Mouse (Mus musculus) heart, adult 2 months (tissue): ENCODE results near the gene Tmx2. TPM values are rescaled to one million over a fixed set of nuclear protein-coding genes. Genes with fewer than 3 reads are reported as not detected.
"Not testable (repeated sequence)": the region's sequence is repeated elsewhere in the genome, so short reads cannot be mapped to it uniquely, and the experiment has no call there.

Experiments
- DNase-seq, 2 experiments: peaks; one replicate each; pipeline ENCODE4 v3.0.0; 2021
- H3K27ac ChIP-seq: fragments of 200-600 bp; 2 replicates; pipeline ENCODE4 v1.8.1; 2022
- H3K27me3 ChIP-seq: fragments of 200-500 bp; 2 replicates; pipeline ENCODE4 v1.6.1; 2012; ENCODE audit warnings: mild to moderate bottlenecking, low read length, inconsistent platforms, mixed read lengths; ENCODE audit not compliant: control insufficient read depth, insufficient read depth
- H3K36me3 ChIP-seq: fragments of 200-500 bp; 2 replicates; pipeline ENCODE4 v1.6.1; 2012; ENCODE audit warnings: low read length, inconsistent platforms; ENCODE audit not compliant: control insufficient read depth, insufficient read depth
- H3K4me1 ChIP-seq: fragments of 200-500 bp; 2 replicates; pipeline ENCODE4 v1.6.1; 2011; ENCODE audit warnings: low read length; ENCODE audit not compliant: control insufficient read depth, insufficient read depth
- H3K4me3 ChIP-seq: fragments of 200-600 bp; 2 replicates; pipeline ENCODE4 v1.8.1; 2022
- H3K79me2 ChIP-seq: fragments of 200-500 bp; replicated peaks from 2 replicates; pipeline ENCODE4 v1.6.1; 2012; ENCODE audit warnings: mild to moderate bottlenecking, inconsistent platforms, low read length, moderate library complexity, mixed read lengths; ENCODE audit not compliant: control insufficient read depth, insufficient read depth
- H3K9ac ChIP-seq: fragments of 200-500 bp; 2 replicates; pipeline ENCODE4 v1.6.1; 2012; ENCODE audit warnings: low read depth, mild to moderate bottlenecking, control low read depth, inconsistent platforms, low read length, mixed read lengths
- CTCF ChIP-seq: fragments of 200-600 bp; IDR thresholded peaks from 2 replicates; pipeline ENCODE4 v1.8.1; 2022; ENCODE audit warnings: antibody characterized with exemption, mild to moderate bottlenecking, moderate library complexity
- EP300 ChIP-seq: fragments of 200-500 bp; IDR thresholded peaks from 2 replicates; pipeline ENCODE4 v1.6.1; 2011; ENCODE audit warnings: low read depth, low read length, control low read depth; ENCODE audit not compliant: insufficient read depth
- POLR2A ChIP-seq: fragments of 200-500 bp; IDR thresholded peaks from 2 replicates; pipeline ENCODE4 v1.6.1; 2011; ENCODE audit warnings: mild to moderate bottlenecking, low read depth, low read length, control low read depth; ENCODE audit not compliant: insufficient read depth
- WGBS: fragments of 180-500 bp; shearing (Covaris S2); methylation state at CpG from one replicate; pipeline ENCODE4 v1.1.7; 2018; 5-methylcytosine and 5-hydroxymethylcytosine counted together
- intact Hi-C: fragments of 180-260 bp; cut with DNase I; formaldehyde crosslinking; loops from one replicate; pipeline ENCODE4 v1.15.1; 2025
- polyA plus RNA-seq: library from polyadenylated mRNA; depleted of rRNA; stranded (reverse); fragments of >200 nt; gene quantifications from 2 replicates; pipeline ENCODE4 v1.2.3, GENCODE M21; 2012
- total RNA-seq, 2 experiments: library from RNA; stranded (reverse); gene quantifications; 2 replicates each; pipeline ENCODE4 v1.2.3; 2021

Tmx2 gene
- total and polyA plus RNA-seq, 3 experiments: 105 to 148 (median 115) TPM

DNA sequence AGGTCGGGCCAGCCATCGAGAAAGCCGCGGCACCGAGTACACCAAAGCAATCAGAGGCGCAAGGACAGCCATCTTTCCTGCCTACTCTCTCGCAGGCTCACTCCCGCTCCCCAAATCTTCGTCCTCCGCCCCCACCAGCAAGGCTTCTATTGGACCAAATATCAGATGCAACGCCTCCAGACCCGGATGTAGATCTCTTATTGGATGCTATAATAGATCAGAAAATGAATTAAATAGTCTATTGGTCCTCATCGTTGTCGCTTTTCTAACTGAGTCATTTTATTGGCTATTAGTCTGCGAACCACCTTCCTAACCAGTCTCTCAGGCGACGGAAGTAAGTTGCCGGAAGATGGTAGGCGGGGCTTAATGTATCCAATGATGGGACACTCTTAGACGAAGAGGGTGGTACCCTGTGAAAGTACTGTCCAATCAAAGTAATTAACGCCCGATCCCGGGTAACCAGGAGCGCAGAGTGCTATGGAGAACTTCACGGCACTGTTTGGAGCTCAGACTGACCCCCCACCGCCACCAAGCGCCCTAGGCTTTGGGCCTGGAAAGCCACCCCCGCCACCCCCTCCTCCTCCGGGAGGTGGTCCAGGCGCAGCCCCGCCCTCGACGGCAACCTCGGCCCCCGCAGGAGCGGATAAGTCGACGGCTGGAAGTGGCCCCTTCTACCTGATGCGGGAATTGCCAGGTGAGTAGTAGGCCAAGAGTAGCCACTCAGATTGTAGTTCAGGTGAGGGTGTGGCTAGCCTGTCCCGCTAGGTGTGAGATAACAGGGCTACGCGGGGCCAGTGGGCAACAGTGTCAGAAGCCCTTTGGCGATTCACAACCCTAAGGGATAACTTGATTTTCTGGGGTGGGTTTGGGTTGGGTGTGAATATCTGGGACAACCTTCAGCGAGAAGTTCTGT lies 716 bp downstream of the Tmx2 start, which contains the start of the genes Gm28635 and Med19:
TSS of gene Gm28635 (minus strand) at position 74 of the 913 bp plus-strand sequence.
TSS of gene Med19 (plus strand) at position 435 of the 913 bp plus-strand sequence.
- Histone ChIP-seq H3K4me1 (peaks cover 3% of the 10 kb centered on the region; the same call in 1 of the 2 replicates), H3K9ac (peak within 1 kb of the TSS; percentile 88), H3K27me3 (no peaks in the 10 kb centered on the region), H3K79me2 (peaks cover 1% of the 10 kb centered on the region; the same call in 1 of the 2 replicates), H3K4me3 (peak within 1 kb of the TSS; percentile 88), H3K27ac (peak within 1 kb of the TSS; percentile 61), H3K36me3 (no peaks in the 10 kb centered on the region; the same call in 1 of the 2 replicates)
- DNase-seq: peak; percentile 83 to 95
- intact Hi-C loops: loop anchor here (2.0 kb wide), 1 partner anchor 37 kb away; the partner anchor contains the start of gene Zdhhc5
- WGBS: under 1% methylated on average over 44 of the region's 44 CpGs
- TF ChIP-seq CTCF (no peak), EP300 (0 out of 2 replicates have a peak, but pooled peaks have one; percentile 21), POLR2A (peak; percentile 69)

DNA sequence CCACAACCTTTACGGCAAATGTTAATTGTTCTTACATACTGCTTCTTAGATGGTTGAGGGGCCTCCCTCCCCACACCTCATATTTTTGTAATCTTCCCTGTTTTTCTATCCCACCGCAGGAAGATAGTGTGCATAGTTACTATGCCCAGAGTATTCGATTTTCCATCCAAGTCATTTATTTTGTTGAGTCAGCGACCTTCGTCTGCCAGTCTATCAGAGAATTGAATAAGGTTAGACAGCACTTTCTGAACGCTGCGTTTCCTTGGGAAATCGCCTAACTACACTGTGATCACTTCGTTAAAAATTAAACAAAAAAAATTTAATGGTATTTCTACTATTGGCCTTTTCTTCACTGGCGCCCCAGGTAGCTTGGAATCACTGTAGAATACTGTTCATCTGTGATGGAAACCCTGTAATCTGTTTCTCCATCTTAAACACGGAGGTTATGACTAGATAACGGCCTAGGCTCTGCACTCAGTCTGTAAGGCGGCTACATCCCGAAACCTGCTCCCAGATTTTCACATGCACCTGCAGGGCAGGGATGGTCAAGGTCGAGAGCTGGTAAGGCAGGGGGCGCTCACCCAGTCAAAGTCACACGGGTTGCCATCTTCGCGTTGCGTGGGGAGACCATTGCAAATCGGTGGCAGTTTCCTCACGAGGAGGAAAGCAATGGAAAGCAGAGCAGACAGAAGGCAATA lies 1.5 kb downstream of the Tmx2 start:
- H3K27me3 ChIP-seq: no peaks in the 10 kb centered on the region
- H3K27ac ChIP-seq: peak overlapping the region; percentile 7
- H3K79me2 ChIP-seq: peaks cover 1% of the 10 kb centered on the region; the same call in 1 of the 2 replicates
- peaks cover 3% of the 10 kb centered on the region; the same call in 1 of the 2 replicates for H3K4me1 ChIP-seq
- TF ChIP-seq POLR2A (no peak), CTCF (peak; percentile 59), EP300 (no peak)
- H3K36me3 ChIP-seq: no peaks in the 10 kb centered on the region; the same call in 1 of the 2 replicates
- WGBS: 6% methylated on average over 22 of the region's 22 CpGs
- intact Hi-C loops: no loop called here
- peak overlapping the region; percentile 88 for H3K9ac ChIP-seq
- H3K4me3 ChIP-seq: peak overlapping the region; percentile 73
- DNase-seq: no peak

DNA sequence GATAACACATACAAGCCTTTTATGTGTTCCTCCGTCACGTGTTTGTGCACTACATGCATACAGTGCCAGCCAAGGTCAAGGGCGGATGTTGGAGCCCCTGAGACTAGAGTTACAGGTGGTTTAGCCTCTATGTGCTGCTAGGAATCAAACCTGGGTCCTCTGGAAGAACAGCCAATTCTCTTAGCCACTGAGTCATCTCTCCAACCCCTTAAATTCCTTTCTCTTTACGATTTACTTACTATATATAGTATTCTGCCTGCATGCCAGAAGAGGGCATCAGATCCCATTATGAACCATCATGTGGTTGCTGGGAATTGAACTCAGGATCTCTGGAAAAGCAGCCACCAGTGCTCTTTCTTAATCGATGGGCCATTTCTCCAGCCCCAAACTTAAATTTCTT lies 7.4 kb downstream of the Tmx2 start:
- H3K4me1 ChIP-seq, H3K4me3 ChIP-seq, H3K79me2 ChIP-seq, H3K9ac ChIP-seq, H3K27me3 ChIP-seq, H3K36me3 ChIP-seq, H3K27ac ChIP-seq, intact Hi-C loops, DNase-seq: not testable (repeated sequence)
- 66% methylated on average over 4 of the region's 5 CpGs for WGBS

DNA sequence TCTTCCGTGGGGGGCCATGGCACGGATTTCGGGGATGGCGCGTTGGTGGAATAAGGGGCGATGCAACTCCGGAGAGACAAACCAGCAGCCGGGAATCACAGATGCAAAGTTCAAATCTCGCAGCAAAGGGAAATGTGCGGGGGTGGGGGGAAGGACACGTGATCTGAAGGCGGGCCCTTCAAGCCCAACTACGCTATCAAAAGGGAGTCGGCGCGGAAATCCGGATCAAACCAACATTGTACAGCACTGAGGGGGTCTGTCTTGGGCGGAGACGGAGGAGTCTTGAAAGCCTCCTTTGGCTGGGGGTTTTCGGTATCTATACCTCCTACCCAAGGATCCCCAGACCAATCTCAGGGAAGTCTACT lies 8.4 kb downstream of the Tmx2 start, which contains the start of gene Selenoh:
TSS of gene Selenoh (minus strand) at position 202 of the 365 bp plus-strand sequence.
- peaks cover 6% of the 10 kb centered on the region; the same call in 1 of the 2 replicates for H3K36me3 ChIP-seq
- H3K9ac ChIP-seq: peak within 1 kb of the TSS; percentile 85
- H3K27ac ChIP-seq: peak within 1 kb of the TSS; percentile 88
- no peaks in the 10 kb centered on the region for H3K27me3 ChIP-seq
- WGBS: under 1% methylated on average over 20 of the region's 20 CpGs
- H3K79me2 ChIP-seq: no peaks in the 10 kb centered on the region
- DNase-seq: peak; percentile 82 to 85
- intact Hi-C loops: no loop called here
- H3K4me1 ChIP-seq: no peaks in the 10 kb centered on the region; the same call in 1 of the 2 replicates
- H3K4me3 ChIP-seq: peak within 1 kb of the TSS; percentile 96
- TF ChIP-seq POLR2A: peak; percentile 80
- no peak for TF ChIP-seq CTCF
- peak; percentile 72 for TF ChIP-seq EP300

DNA sequence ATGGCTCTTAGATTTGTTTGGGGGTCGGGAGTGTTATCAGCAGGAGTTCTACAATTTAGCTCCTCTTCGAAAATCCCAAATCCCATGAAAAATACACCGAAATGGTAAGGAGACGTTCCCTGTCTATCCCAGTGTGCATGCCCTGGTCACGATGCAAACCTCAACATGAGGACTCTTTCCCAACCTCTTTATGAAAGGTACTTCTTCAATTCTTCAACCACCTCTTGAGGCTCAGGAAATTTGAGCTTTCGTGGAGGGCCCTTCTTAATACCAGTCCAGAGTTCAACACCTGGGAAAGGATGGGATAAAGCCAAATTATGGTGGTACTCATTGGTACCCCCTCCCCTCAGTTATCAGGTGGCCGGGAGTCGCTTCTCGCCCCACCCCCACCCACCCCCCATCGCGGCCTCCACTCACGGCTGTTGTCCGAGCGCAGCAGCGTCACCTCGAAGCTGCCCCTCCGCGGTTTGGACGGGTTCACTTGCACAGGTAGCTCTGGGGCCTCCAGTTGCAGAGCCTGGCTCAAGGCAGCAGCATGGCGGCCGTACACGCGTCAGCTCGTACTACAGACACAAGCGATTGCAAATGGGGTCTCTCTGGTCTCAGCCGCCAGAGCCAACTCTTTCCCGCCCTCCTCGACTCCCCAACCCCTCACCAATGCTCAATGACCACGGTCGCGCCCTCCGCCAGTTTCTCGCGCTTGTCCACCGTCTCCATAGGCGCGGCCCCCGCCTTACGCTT lies 8.9 kb downstream of the Tmx2 start:
- whole genome bisulfite sequencing: 4% methylated on average over 39 of the region's 39 CpGs
- Histone ChIP-seq H3K27me3 (no peaks in the 10 kb centered on the region), H3K9ac (peak overlapping the region; percentile 85), H3K4me1 (no peaks in the 10 kb centered on the region; the same call in 1 of the 2 replicates), H3K27ac (peak overlapping the region; percentile 88), H3K79me2 (no peaks in the 10 kb centered on the region), H3K36me3 (peaks cover 6% of the 10 kb centered on the region; the same call in 1 of the 2 replicates), H3K4me3 (peak overlapping the region; percentile 96)
- DNase-seq: no peak
- TF ChIP-seq CTCF (no peak), POLR2A (no peak), EP300 (no peak)
- intact Hi-C loops: loop anchor here (10.0 kb wide), 1 partner anchor 185 kb away; no protein-coding TSS in a partner anchor
